Mouse (Mus musculus): ENCODE data around the gene Ilf3. TPM values are rescaled to one million over a fixed set of nuclear protein-coding genes. Genes with fewer than 3 reads are reported as not detected.

Gene Ilf3
- polyA plus RNA-seq, 1 experiment from 2014 or later, result 85.3 TPM

- H3K9ac ChIP-seq, result no peak overlapping the region
- 32% methylated on average over 9 of the region's 9 CpGs for WGBS (ENCODE audit: insufficient replicate concordance)
- ATAC-seq, result no peak
Observed at GRCm38 (mm10) chr9:21409592-21410317, 42.1 kb downstream of the Ilf3 start.

DNA sequence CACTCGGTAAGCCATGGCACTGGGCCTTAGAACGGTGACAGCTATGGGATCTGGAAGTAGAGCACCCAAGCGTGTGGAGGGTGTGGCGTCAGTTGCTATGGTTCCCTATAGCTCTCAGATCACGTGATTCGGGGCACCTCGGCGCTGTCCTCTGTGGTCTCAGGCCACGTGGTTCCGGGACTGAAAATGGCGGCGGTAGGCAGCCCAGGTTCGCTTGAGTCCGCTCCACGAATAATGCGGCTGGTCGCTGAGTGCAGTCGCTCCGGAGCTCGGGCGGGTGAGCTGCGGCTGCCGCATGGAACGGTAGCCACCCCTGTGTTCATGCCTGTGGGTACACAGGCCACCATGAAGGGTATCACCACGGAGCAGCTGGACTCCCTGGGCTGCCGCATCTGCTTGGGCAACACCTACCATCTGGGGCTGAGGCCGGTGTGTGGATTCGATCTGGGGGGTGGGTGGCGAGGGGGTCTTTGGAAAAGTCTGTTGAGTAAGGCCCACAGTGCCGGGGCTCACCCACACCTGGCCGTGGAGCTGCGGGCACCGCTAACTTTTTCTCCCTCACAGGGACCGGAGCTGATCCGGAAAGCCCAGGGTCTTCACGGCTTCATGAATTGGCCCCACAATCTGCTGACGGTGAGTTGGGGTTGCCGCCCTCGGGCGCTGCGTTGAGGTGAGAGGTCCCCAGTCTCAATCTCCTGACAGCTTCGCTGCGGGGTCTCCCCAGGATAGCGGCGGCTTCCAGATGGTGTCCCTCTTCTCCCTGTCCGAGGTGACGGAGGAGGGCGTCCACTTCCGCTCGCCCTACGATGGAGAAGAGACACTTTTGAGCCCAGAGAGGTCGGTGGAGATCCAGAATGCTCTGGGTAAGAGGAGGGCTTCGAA lies 44.2 kb downstream of the Ilf3 start, which contains the start of gene Qtrt1:
Gene Qtrt1, plus strand, starts transcription at position 169 of the 882 bp plus-strand sequence.
- H3K9ac ChIP-seq, result peak within 1 kb of the TSS; percentile 81
- peaks cover 35% of the 10 kb centered on the region for H3K4me1 ChIP-seq
- H3K27ac ChIP-seq, result peak within 1 kb of the TSS; percentile 73
- under 1% methylated on average over 53 of the region's 53 CpGs for WGBS (ENCODE audit: insufficient replicate concordance)
- H3K4me3 ChIP-seq, result peak within 1 kb of the TSS; percentile 80
- peak; percentile 94 for ATAC-seq
- no peaks in the 10 kb centered on the region for H3K9me3 ChIP-seq (replicated peaks)
- peaks cover 31% of the 10 kb centered on the region for H3K36me3 ChIP-seq
- H3K27me3 ChIP-seq (replicated peaks), result no peaks in the 10 kb centered on the region
- H3K4me2 ChIP-seq, result peak within 1 kb of the TSS; percentile 93

More at GRCm38 (mm10) chr9:21409592-21410317, 42.1 kb downstream of the Ilf3 start:
- Histone ChIP-seq H3K4me2 (no peak overlapping the region), H3K4me3 (no peak overlapping the region), H3K27ac (no peak overlapping the region), H3K27me3 (replicated peaks) (no peaks in the 10 kb centered on the region), H3K9me3 (replicated peaks) (no peaks in the 10 kb centered on the region), H3K4me1 (peaks cover 23% of the 10 kb centered on the region), H3K36me3 (peaks cover 34% of the 10 kb centered on the region)

GRCm38 (mm10) chr9:21417866-21418265 lies 50.2 kb downstream of the Ilf3 start:
- Histone ChIP-seq H3K4me3 (no peak overlapping the region), H3K27ac (no peak overlapping the region), H3K9me3 (replicated peaks) (no peaks in the 10 kb centered on the region), H3K4me1 (peaks cover 28% of the 10 kb centered on the region), H3K36me3 (peaks cover 82% of the 10 kb centered on the region), H3K9ac (0 out of 2 replicates have a peak overlapping the region, but pooled peaks have one; percentile 4), H3K4me2 (no peak overlapping the region), H3K27me3 (replicated peaks) (no peaks in the 10 kb centered on the region)
- 92% methylated on average over 2 of the region's 2 CpGs for WGBS (ENCODE audit: insufficient replicate concordance)
- ATAC-seq, result no peak

GRCm38 (mm10) chr9:21419646-21420045 lies 52.0 kb downstream of the Ilf3 start:
- no peak overlapping the region for H3K27ac ChIP-seq
- no peak overlapping the region for H3K4me3 ChIP-seq
- H3K4me2 ChIP-seq, result no peak overlapping the region
- no peaks in the 10 kb centered on the region for H3K27me3 ChIP-seq (replicated peaks)
- H3K9me3 ChIP-seq (replicated peaks), result no peaks in the 10 kb centered on the region
- no peak for ATAC-seq
- 55% methylated on average over 2 of the region's 2 CpGs for WGBS (ENCODE audit: insufficient replicate concordance)
- peaks cover 39% of the 10 kb centered on the region for H3K4me1 ChIP-seq
- peaks cover 70% of the 10 kb centered on the region for H3K36me3 ChIP-seq
- no peak overlapping the region for H3K9ac ChIP-seq

- peaks cover 59% of the 10 kb centered on the region for H3K4me1 ChIP-seq
- no peaks in the 10 kb centered on the region for H3K27me3 ChIP-seq (replicated peaks)
- peaks cover 30% of the 10 kb centered on the region for H3K36me3 ChIP-seq
Observed at GRCm38 (mm10) chr9:21424631-21425555, 57.2 kb downstream of the Ilf3 start, which contains the start of gene Dnm2. Gene Dnm2, plus strand, starts transcription at chr9:21424908.

DNA sequence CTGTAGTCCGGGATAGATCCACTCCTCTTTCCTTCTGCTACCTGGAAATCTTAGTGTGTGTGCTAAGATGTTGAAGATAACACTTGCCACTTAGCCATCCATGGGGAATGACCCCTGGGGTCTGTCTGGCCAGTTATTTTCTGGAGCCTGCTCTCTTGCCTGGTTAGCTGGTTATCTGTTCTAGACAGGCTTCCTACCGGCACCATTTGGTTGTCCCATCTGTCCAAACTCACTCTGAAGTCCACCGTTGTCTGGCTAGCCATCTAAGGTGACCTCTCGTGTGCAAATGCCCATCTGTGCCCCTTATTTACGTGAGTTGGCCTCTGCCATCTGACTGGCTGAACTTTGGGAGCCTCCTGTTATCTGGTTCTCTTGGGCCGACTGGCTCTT lies 57.9 kb downstream of the Ilf3 start:
- H3K4me1 ChIP-seq, result peaks cover 64% of the 10 kb centered on the region
- ATAC-seq, result no peak
- H3K4me3 ChIP-seq, result peak overlapping the region; percentile 79

More at GRCm38 (mm10) chr9:21424631-21425555, 57.2 kb downstream of the Ilf3 start, which contains the start of gene Dnm2:
- peak within 1 kb of the TSS; percentile 79 for H3K4me3 ChIP-seq
- ATAC-seq, result peak; percentile 97
- H3K27ac ChIP-seq, result peak within 1 kb of the TSS; percentile 92
- H3K4me2 ChIP-seq, result peak within 1 kb of the TSS; percentile 91
- no peaks in the 10 kb centered on the region for H3K9me3 ChIP-seq (replicated peaks)
- under 1% methylated on average over 80 of the region's 82 CpGs for WGBS (ENCODE audit: insufficient replicate concordance)
- H3K9ac ChIP-seq, result peak within 1 kb of the TSS; percentile 93

DNA sequence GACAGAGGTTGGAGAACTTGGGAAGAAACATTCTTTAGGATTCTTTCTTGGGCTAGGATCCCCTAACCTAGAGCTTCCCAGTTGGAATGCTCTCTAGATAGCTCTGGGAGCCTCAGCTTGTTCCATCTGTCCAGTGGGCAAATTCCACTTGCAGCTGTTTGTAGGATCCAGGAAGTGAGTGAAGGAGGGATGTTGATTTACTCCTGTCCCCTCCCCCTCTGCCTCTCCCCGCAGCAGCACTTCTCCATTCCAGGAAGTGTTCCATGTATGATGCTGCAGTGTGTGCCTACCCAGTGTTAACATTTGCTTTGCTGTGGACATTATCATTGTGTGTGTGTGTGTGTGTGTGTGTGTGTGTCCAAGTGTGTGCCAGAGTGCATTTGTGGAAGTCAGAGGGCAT lies 58.3 kb downstream of the Ilf3 start:
- H3K27me3 ChIP-seq (replicated peaks), result no peaks in the 10 kb centered on the region
- no peak for ATAC-seq
- H3K4me1 ChIP-seq, result peaks cover 67% of the 10 kb centered on the region
- H3K9me3 ChIP-seq (replicated peaks), result no peaks in the 10 kb centered on the region
- H3K27ac ChIP-seq, result peak overlapping the region; percentile 92
- peak overlapping the region; percentile 79 for H3K4me3 ChIP-seq
- H3K36me3 ChIP-seq, result peaks cover 27% of the 10 kb centered on the region
- peak overlapping the region; percentile 91 for H3K4me2 ChIP-seq
- peak overlapping the region; percentile 93 for H3K9ac ChIP-seq
- 0% methylated on average over 1 of the region's 1 CpGs for WGBS (ENCODE audit: insufficient replicate concordance)

More for the DNA sequence above, 57.9 kb downstream of the Ilf3 start:
- WGBS (ENCODE audit: insufficient replicate concordance), result 3% methylated on average over 6 of the region's 6 CpGs
- Histone ChIP-seq H3K9ac (peak overlapping the region; percentile 93), H3K27me3 (replicated peaks) (no peaks in the 10 kb centered on the region), H3K9me3 (replicated peaks) (no peaks in the 10 kb centered on the region), H3K36me3 (peaks cover 30% of the 10 kb centered on the region), H3K4me2 (peak overlapping the region; percentile 91), H3K27ac (peak overlapping the region; percentile 92)

DNA sequence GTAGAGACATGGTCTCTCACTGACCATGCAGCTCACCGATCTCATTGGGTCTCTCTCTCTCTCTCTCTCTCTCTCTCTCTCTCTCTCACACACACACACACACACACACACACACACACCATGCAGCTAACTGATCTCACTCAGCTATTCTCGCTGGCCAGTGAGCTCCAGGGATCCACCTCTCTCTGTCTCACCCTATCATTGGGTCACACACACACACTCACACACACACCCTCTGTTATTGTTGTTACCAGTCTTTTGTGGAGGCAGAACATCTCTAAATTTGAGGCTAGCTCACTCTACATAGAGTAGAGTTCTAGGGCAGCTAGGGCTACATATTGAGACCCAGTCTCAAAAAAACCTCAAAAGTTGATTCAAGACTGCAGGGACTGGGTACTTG lies 58.9 kb downstream of the Ilf3 start:
- Histone ChIP-seq H3K9me3 (replicated peaks) (no peaks in the 10 kb centered on the region), H3K4me2 (peak overlapping the region; percentile 91), H3K4me1 (peaks cover 70% of the 10 kb centered on the region), H3K9ac (peak overlapping the region; percentile 93), H3K27ac (peak overlapping the region; percentile 46; the same call in 1 of the 2 replicates), H3K4me3 (peak overlapping the region; percentile 79), H3K36me3 (peaks cover 22% of the 10 kb centered on the region), H3K27me3 (replicated peaks) (no peaks in the 10 kb centered on the region)
- WGBS (ENCODE audit: insufficient replicate concordance), result 32% methylated on average over 2 of the region's 2 CpGs
- ATAC-seq, result no peak

- Histone ChIP-seq H3K27me3 (replicated peaks) (no peaks in the 10 kb centered on the region), H3K9me3 (replicated peaks) (no peaks in the 10 kb centered on the region), H3K27ac (no peak overlapping the region), H3K36me3 (peaks cover 14% of the 10 kb centered on the region), H3K4me1 (peaks cover 76% of the 10 kb centered on the region), H3K9ac (no peak overlapping the region), H3K4me2 (no peak overlapping the region), H3K4me3 (no peak overlapping the region)
- ATAC-seq, result no peak
- WGBS (ENCODE audit: insufficient replicate concordance), result 80% methylated on average over 2 of the region's 2 CpGs
Observed at GRCm38 (mm10) chr9:21427773-21428172, 60.1 kb downstream of the Ilf3 start.

DNA sequence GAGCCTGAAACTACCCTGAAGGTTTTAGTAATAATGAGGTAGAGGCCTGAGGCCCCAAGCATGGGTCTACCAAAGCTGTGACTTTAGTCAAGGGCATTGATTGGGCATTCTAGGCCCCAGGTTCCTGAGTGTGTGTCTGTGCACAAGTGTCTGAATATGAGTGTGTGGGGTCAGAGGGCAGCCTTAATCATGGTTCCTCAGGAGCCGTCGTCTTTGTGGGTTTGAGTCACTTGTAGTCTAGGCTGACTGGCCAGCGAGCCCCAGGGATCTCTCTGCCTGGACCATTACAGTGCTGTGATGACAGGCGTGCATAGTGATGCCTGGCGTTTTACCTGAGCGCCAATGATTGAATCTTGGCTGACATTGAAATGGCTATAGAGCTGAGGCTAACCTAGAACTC lies 60.5 kb downstream of the Ilf3 start:
- Histone ChIP-seq H3K9me3 (replicated peaks) (no peaks in the 10 kb centered on the region), H3K4me2 (no peak overlapping the region), H3K4me3 (no peak overlapping the region), H3K9ac (no peak overlapping the region), H3K4me1 (peaks cover 75% of the 10 kb centered on the region), H3K27me3 (replicated peaks) (no peaks in the 10 kb centered on the region), H3K36me3 (peaks cover 14% of the 10 kb centered on the region), H3K27ac (no peak overlapping the region)
- ATAC-seq, result no peak
- 82% methylated on average over 6 of the region's 6 CpGs for WGBS (ENCODE audit: insufficient replicate concordance)

DNA sequence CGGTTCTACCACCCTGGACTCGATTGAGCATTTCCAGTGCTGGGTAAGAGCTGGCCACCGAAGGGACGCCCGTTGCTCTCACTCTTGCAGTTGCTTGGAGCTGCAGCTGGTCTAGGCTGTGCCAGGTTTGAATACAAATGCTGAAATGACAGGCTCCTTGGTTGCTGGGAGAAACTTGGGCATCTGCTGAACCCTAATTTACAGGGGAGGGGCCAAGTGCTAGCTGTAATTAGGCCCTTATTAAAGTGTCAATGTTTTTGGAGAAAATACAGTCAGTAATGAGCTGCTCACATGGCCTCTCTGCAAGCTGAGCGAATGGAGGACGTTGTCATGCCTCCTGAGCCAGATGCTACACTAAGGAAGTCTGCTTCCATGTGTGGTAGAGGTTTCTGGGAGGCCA lies 63.1 kb downstream of the Ilf3 start:
- Histone ChIP-seq H3K4me1 (peaks cover 74% of the 10 kb centered on the region), H3K4me3 (no peak overlapping the region), H3K27me3 (replicated peaks) (no peaks in the 10 kb centered on the region), H3K9me3 (replicated peaks) (no peaks in the 10 kb centered on the region), H3K36me3 (peaks cover 29% of the 10 kb centered on the region), H3K9ac (no peak overlapping the region), H3K4me2 (no peak overlapping the region), H3K27ac (no peak overlapping the region)
- ATAC-seq, result no peak
- WGBS (ENCODE audit: insufficient replicate concordance), result 77% methylated on average over 7 of the region's 7 CpGs
